Mouse (Mus musculus) intestine, embryonic 14.5 days (tissue): ENCODE results near the gene Lst1. TPM values are rescaled to one million over a fixed set of nuclear protein-coding genes. Genes with fewer than 3 reads are reported as not detected.

Experiments
- ATAC-seq: fragments of 200-750 bp; cut with Nextera tagmentation; replicated peaks from 2 replicates; pipeline ENCODE4 v1.8.0; 2017; ENCODE audit warnings: low read depth, moderate number of reproducible peaks, moderate TSS enrichment, moderate library complexity; ENCODE audit not compliant: low FRiP score, low TSS enrichment
- DNase-seq: peaks from one replicate; pipeline ENCODE4 v3.0.0-alpha.2; 2018; ENCODE audit warnings: low spot score
- H3K27ac ChIP-seq: fragments of 300-500 bp; sonication (generic); 2 replicates; pipeline ENCODE4 v1.5.1; 2014; ENCODE audit warnings: low read depth, mild to moderate bottlenecking, control low read depth
- H3K27me3 ChIP-seq: fragments of 300-500 bp; sonication (generic); replicated peaks from 2 replicates; pipeline ENCODE4 v1.6.1; 2014; ENCODE audit warnings: low read length, control low read depth; ENCODE audit not compliant: control insufficient read depth, insufficient read depth
- H3K36me3 ChIP-seq: fragments of 300-500 bp; sonication (generic); 2 replicates; pipeline ENCODE4 v1.6.1; 2014; ENCODE audit warnings: low read length, control low read depth; ENCODE audit not compliant: control insufficient read depth, insufficient read depth
- H3K4me1 ChIP-seq: fragments of 300-500 bp; sonication (generic); replicated peaks from 2 replicates; pipeline ENCODE4 v1.6.1; 2014; ENCODE audit warnings: low read length, control low read depth, mixed read lengths; ENCODE audit not compliant: control insufficient read depth, insufficient read depth
- H3K4me2 ChIP-seq: fragments of 300-500 bp; sonication (generic); 2 replicates; pipeline ENCODE4 v1.6.1; 2014; ENCODE audit warnings: low read length
- H3K4me3 ChIP-seq: fragments of 300-500 bp; sonication (generic); 2 replicates; pipeline ENCODE4 v1.5.1; 2014; ENCODE audit warnings: low read depth, low read length, control low read depth, mixed read lengths
- H3K9ac ChIP-seq: fragments of 300-500 bp; sonication (generic); 2 replicates; pipeline ENCODE4 v1.6.1; 2014; ENCODE audit warnings: mild to moderate bottlenecking, low read length
- H3K9me3 ChIP-seq: fragments of 300-500 bp; sonication (generic); 2 replicates; pipeline ENCODE4 v1.6.1; 2016; ENCODE audit warnings: low read length, control low read depth; ENCODE audit not compliant: control insufficient read depth
- WGBS: fragments of 180-500 bp; shearing (Covaris S2); extraction: QIAGEN DNeasy Blood & Tissue Kit; methylation state at CpG from one replicate; pipeline ENCODE4 v1.1.7; 2014; 5-methylcytosine and 5-hydroxymethylcytosine counted together
- polyA plus RNA-seq: library from polyadenylated mRNA; unstranded; fragments of >200 nt; fragmentation: Nextera tagmentation; extraction: Ambion mirVana; gene quantifications from 2 replicates; pipeline ENCODE4 v1.2.1, GENCODE M21; 2014

Gene Lst1
- polyA plus RNA-seq, 1 experiment from 2014 or later = 19.1 TPM

- Histone ChIP-seq H3K4me2 (no peak overlapping the region), H3K27ac (no peak overlapping the region), H3K4me3 (no peak overlapping the region), H3K9me3 (no peaks in the 10 kb centered on the region), H3K4me1 (no peaks in the 10 kb centered on the region), H3K36me3 (peaks cover 99% of the 10 kb centered on the region), H3K9ac (no peak overlapping the region), H3K27me3 (no peaks in the 10 kb centered on the region)
- WGBS = 84% methylated on average over 4 of the region's 4 CpGs
- ATAC-seq (no peak), DNase-seq (no peak)
Observed at GRCm38 (mm10) chr17:35153931-35154330, 34.3 kb downstream of the Lst1 start.

GRCm38 (mm10) chr17:35153077-35153476 is 35.2 kb downstream of the Lst1 start:
- no peak overlapping the region for H3K4me3 ChIP-seq
- no peak overlapping the region for H3K27ac ChIP-seq
- no peak overlapping the region for H3K9ac ChIP-seq
- no peak for DNase-seq
- no peaks in the 10 kb centered on the region for H3K9me3 ChIP-seq
- ATAC-seq = no peak
- WGBS = 91% methylated on average over 9 of the region's 9 CpGs
- H3K36me3 ChIP-seq = peaks cover 98% of the 10 kb centered on the region
- H3K4me1 ChIP-seq = no peaks in the 10 kb centered on the region
- H3K4me2 ChIP-seq = no peak overlapping the region
- no peaks in the 10 kb centered on the region for H3K27me3 ChIP-seq

GRCm38 (mm10) chr17:35152121-35152520 is 36.1 kb downstream of the Lst1 start:
- Histone ChIP-seq H3K9ac (no peak overlapping the region), H3K27ac (no peak overlapping the region), H3K9me3 (no peaks in the 10 kb centered on the region), H3K27me3 (no peaks in the 10 kb centered on the region), H3K4me1 (no peaks in the 10 kb centered on the region), H3K4me3 (no peak overlapping the region), H3K4me2 (no peak overlapping the region), H3K36me3 (peaks cover 96% of the 10 kb centered on the region)
- WGBS = 90% methylated on average over 4 of the region's 4 CpGs
- DNase-seq (no peak), ATAC-seq (no peak)

GRCm38 (mm10) chr17:35147922-35148639 is 40.2 kb downstream of the Lst1 start:
- 71% methylated on average over 5 of the region's 5 CpGs for WGBS
- DNase-seq (no peak), ATAC-seq (no peak)
- Histone ChIP-seq H3K9me3 (no peaks in the 10 kb centered on the region), H3K9ac (no peak overlapping the region), H3K36me3 (peaks cover 96% of the 10 kb centered on the region), H3K4me2 (no peak overlapping the region), H3K4me1 (no peaks in the 10 kb centered on the region), H3K27me3 (no peaks in the 10 kb centered on the region), H3K27ac (0 out of 2 replicates have a peak overlapping the region, but pooled peaks have one; percentile 10), H3K4me3 (no peak overlapping the region)

- no peaks in the 10 kb centered on the region for H3K27me3 ChIP-seq
- 61% methylated on average over 3 of the region's 3 CpGs for WGBS
- no peak overlapping the region for H3K4me3 ChIP-seq
- peaks cover 96% of the 10 kb centered on the region for H3K36me3 ChIP-seq
- H3K27ac ChIP-seq = no peak overlapping the region
- no peaks in the 10 kb centered on the region for H3K4me1 ChIP-seq
- H3K9ac ChIP-seq = no peak overlapping the region
- ATAC-seq (0 out of 2 replicates have a peak, but pooled peaks have one; percentile 9), DNase-seq (no peak)
- no peaks in the 10 kb centered on the region for H3K9me3 ChIP-seq
- H3K4me2 ChIP-seq = no peak overlapping the region
Observed at GRCm38 (mm10) chr17:35147348-35147747, 40.9 kb downstream of the Lst1 start.

- Histone ChIP-seq H3K27me3 (no peaks in the 10 kb centered on the region), H3K9ac (no peak overlapping the region), H3K27ac (no peak overlapping the region), H3K4me2 (no peak overlapping the region), H3K36me3 (peaks cover 96% of the 10 kb centered on the region), H3K9me3 (no peaks in the 10 kb centered on the region), H3K4me1 (no peaks in the 10 kb centered on the region), H3K4me3 (no peak overlapping the region)
- DNase-seq (no peak), ATAC-seq (no peak)
- WGBS = 92% methylated on average over 5 of the region's 5 CpGs
Observed at GRCm38 (mm10) chr17:35146139-35146538, 42.1 kb downstream of the Lst1 start.

- 91% methylated on average over 6 of the region's 6 CpGs for WGBS
- no peak for ATAC-seq
- H3K4me1 ChIP-seq = peaks cover 5% of the 10 kb centered on the region
Observed at GRCm38 (mm10) chr17:35141971-35142370, 46.3 kb downstream of the Lst1 start.

GRCm38 (mm10) chr17:35140490-35140996 is 47.7 kb downstream of the Lst1 start:
- DNase-seq (no peak), ATAC-seq (no peak)
- 74% methylated on average over 16 of the region's 16 CpGs for WGBS
- no peaks in the 10 kb centered on the region for H3K9me3 ChIP-seq
- H3K9ac ChIP-seq = no peak overlapping the region
- H3K27ac ChIP-seq = no peak overlapping the region
- H3K4me2 ChIP-seq = no peak overlapping the region
- no peaks in the 10 kb centered on the region for H3K27me3 ChIP-seq
- H3K4me1 ChIP-seq = peaks cover 13% of the 10 kb centered on the region
- H3K4me3 ChIP-seq = no peak overlapping the region
- H3K36me3 ChIP-seq = peaks cover 75% of the 10 kb centered on the region

More at GRCm38 (mm10) chr17:35141971-35142370, 46.3 kb downstream of the Lst1 start:
- H3K36me3 ChIP-seq = peaks cover 90% of the 10 kb centered on the region
- no peak for DNase-seq
- no peak overlapping the region for H3K4me3 ChIP-seq
- H3K27me3 ChIP-seq = no peaks in the 10 kb centered on the region
- H3K4me2 ChIP-seq = no peak overlapping the region
- H3K9me3 ChIP-seq = no peaks in the 10 kb centered on the region
- no peak overlapping the region for H3K9ac ChIP-seq
- H3K27ac ChIP-seq = no peak overlapping the region

- no peak overlapping the region for H3K27ac ChIP-seq
- DNase-seq (no peak), ATAC-seq (no peak)
- H3K4me1 ChIP-seq = peaks cover 13% of the 10 kb centered on the region
- H3K27me3 ChIP-seq = no peaks in the 10 kb centered on the region
- WGBS = 89% methylated on average over 3 of the region's 3 CpGs
- no peak overlapping the region for H3K4me3 ChIP-seq
- H3K9me3 ChIP-seq = no peaks in the 10 kb centered on the region
- H3K4me2 ChIP-seq = no peak overlapping the region
- no peak overlapping the region for H3K9ac ChIP-seq
- H3K36me3 ChIP-seq = peaks cover 63% of the 10 kb centered on the region
Observed at GRCm38 (mm10) chr17:35139269-35139668, 49.0 kb downstream of the Lst1 start.
